Mouse (Mus musculus) neural tube, embryonic 11.5 days (tissue): Measurements from ENCODE around the gene Zfp367. TPM values are rescaled to one million over a fixed set of nuclear protein-coding genes. Genes with fewer than 3 reads are reported as not detected.

ENCODE experiments used
- ATAC-seq: fragments of 200-750 bp; cut with Nextera tagmentation; 2 replicates; pipeline ENCODE4 v1.8.0; 2017; ENCODE audit warnings: moderate number of reproducible peaks, mild to moderate bottlenecking, moderate TSS enrichment, moderate library complexity; ENCODE audit not compliant: insufficient read depth, low FRiP score, low TSS enrichment
- DNase-seq: peaks from one replicate; pipeline ENCODE4 v3.0.0-alpha.2; 2015; ENCODE audit warnings: low spot score
- H3K27ac ChIP-seq: fragments of 300-500 bp; sonication (generic); 2 replicates; pipeline ENCODE4 v1.5.1; 2014; ENCODE audit warnings: low read depth, mild to moderate bottlenecking, low read length
- H3K27me3 ChIP-seq: fragments of 300-500 bp; sonication (generic); 2 replicates; pipeline ENCODE4 v1.6.1; 2014; ENCODE audit warnings: mild to moderate bottlenecking, low read length, mixed read lengths; ENCODE audit not compliant: control insufficient read depth, insufficient read depth
- H3K36me3 ChIP-seq: fragments of 300-500 bp; sonication (generic); 2 replicates; pipeline ENCODE4 v1.6.1; 2014; ENCODE audit warnings: mild to moderate bottlenecking, low read length, moderate library complexity, mixed read lengths; ENCODE audit not compliant: control insufficient read depth, insufficient read depth
- H3K4me1 ChIP-seq: fragments of 300-500 bp; sonication (generic); 2 replicates; pipeline ENCODE4 v1.6.1; 2014; ENCODE audit warnings: low read length, mixed read lengths; ENCODE audit not compliant: control insufficient read depth, insufficient read depth
- H3K4me2 ChIP-seq: fragments of 300-500 bp; sonication (generic); 2 replicates; pipeline ENCODE4 v1.6.1; 2014; ENCODE audit warnings: low read depth, mild to moderate bottlenecking, moderate library complexity
- H3K4me3 ChIP-seq: fragments of 300-500 bp; sonication (generic); 2 replicates; pipeline ENCODE4 v1.5.1; 2014; ENCODE audit warnings: low read depth, low read length
- H3K9ac ChIP-seq: fragments of 300-500 bp; sonication (generic); 2 replicates; pipeline ENCODE4 v1.6.1; 2014; ENCODE audit warnings: mild to moderate bottlenecking, low read length
- H3K9me3 ChIP-seq: fragments of 300-500 bp; sonication (generic); 2 replicates; pipeline ENCODE4 v1.6.1; 2016; ENCODE audit warnings: low read length; ENCODE audit not compliant: control insufficient read depth
- WGBS: fragments of 180-500 bp; shearing (Covaris S2); extraction: QIAGEN DNeasy Blood & Tissue Kit; methylation state at CpG from one replicate; pipeline ENCODE4 v1.1.7; 2014; 5-methylcytosine and 5-hydroxymethylcytosine counted together
- polyA plus RNA-seq: library from polyadenylated mRNA; unstranded; fragments of >200 nt; fragmentation: Nextera tagmentation; extraction: Ambion mirVana; gene quantifications from 2 replicates; pipeline ENCODE4 v1.2.1, GENCODE M21; 2014

Zfp367 gene
- polyA plus RNA-seq, 1 experiment from 2014 or later, result 14.3 TPM

DNA sequence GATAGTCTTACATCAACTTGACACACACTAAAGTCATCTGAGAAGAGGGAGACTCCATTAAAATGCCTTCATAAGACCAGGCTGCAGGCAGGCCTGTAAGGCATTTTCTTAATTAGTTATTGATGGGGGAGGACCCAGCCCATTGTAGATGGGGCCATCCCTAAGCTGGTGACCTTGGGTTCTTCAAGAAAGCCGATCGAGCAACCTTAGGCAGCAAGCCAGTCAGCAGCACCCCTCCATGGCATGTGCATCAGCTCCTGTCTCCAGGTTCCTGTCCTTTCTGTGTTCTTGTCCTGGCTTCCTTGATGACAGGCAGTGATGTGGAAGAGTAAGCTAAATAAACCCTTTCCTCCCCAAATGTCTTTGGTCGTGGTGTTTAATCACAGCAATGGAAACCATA, 60.9 kb downstream of the Zfp367 start:
- H3K9me3 ChIP-seq, result no peaks in the 10 kb centered on the region
- H3K4me3 ChIP-seq, result no peak overlapping the region
- no peak overlapping the region for H3K4me2 ChIP-seq
- DNase-seq (no peak), ATAC-seq (no peak)
- H3K27ac ChIP-seq, result no peak overlapping the region
- H3K4me1 ChIP-seq, result no peaks in the 10 kb centered on the region
- 79% methylated on average over 3 of the region's 3 CpGs for WGBS
- no peaks in the 10 kb centered on the region for H3K27me3 ChIP-seq
- no peak overlapping the region for H3K9ac ChIP-seq
- H3K36me3 ChIP-seq, result no peaks in the 10 kb centered on the region

DNA sequence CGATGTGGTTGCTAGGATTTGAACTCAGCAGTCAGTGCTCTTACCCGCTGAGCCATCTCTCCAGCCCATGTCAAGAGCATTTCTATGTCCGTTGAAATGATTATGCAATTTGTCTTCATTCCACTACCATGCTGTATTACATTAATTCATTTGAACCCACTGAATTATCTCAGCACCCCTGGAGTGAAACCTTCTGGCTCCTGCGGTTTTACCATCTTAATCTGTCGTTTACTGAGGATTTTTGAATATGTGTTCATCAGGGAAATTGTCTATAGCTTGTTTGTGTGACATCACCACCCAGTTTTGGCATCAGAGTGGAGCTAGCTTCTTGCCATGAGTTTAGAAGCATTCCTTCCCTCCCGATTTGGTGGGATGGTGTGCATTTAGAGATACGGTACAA, 62.0 kb downstream of the Zfp367 start:
- Histone ChIP-seq H3K9me3 (no peaks in the 10 kb centered on the region), H3K4me3 (no peak overlapping the region), H3K4me1 (no peaks in the 10 kb centered on the region), H3K27ac (no peak overlapping the region), H3K4me2 (no peak overlapping the region), H3K9ac (no peak overlapping the region), H3K36me3 (no peaks in the 10 kb centered on the region), H3K27me3 (no peaks in the 10 kb centered on the region)
- ATAC-seq (no peak), DNase-seq (no peak)
- 71% methylated on average over 7 of the region's 7 CpGs for WGBS

DNA sequence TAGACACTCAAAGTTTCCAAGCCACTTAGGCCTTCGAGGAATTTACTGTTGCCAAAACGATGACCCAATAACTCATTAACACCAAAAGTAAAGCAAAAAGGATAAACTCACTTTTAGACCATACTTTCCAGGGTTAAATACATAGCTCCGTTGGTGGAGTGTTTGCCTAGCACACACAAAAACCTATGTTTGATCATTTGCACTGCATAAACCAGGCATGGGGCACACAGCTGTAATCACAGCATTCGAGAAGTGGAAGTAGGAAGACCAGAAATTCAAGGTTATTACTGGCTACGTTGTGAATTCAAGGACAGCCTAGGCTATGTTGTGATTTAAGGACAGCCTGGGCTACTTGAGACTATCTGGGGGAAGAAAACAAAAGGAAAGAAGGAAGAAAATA, 62.7 kb downstream of the Zfp367 start:
- ATAC-seq, result no peak
- no peak overlapping the region for H3K4me3 ChIP-seq
- H3K9me3 ChIP-seq, result no peaks in the 10 kb centered on the region
- WGBS, result 84% methylated on average over 5 of the region's 5 CpGs
- H3K27ac ChIP-seq, result no peak overlapping the region
- H3K36me3 ChIP-seq, result no peaks in the 10 kb centered on the region
- no peak overlapping the region for H3K9ac ChIP-seq
- H3K27me3 ChIP-seq, result no peaks in the 10 kb centered on the region
- DNase-seq, result no peak
- no peak overlapping the region for H3K4me2 ChIP-seq
- no peaks in the 10 kb centered on the region for H3K4me1 ChIP-seq

DNA sequence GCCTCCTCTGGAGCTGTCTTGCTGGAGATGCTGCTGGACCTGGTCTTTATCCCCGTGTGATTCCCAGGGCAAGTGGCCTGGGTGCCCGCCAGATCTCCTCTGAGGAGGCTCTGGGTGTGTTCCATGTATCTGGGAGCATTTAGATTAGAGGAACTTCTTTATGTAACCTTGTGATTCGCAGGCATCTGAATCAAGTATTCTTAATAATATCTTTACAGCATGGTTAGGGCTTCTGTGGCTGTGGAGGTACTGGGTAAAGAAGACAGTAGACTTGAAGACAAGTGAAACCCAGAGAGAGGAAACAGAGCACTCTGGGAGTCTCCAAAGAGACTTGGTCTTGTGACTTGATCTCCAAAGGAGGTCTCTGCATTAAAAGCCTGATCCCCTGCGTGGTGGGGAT, 63.9 kb downstream of the Zfp367 start, which contains the start of gene Hsd17b3:
Gene Hsd17b3 (minus strand): TSS at position 101 of the 400 bp plus-strand sequence.
- Histone ChIP-seq H3K27ac (no peak within 1 kb of the TSS), H3K4me1 (no peaks in the 10 kb centered on the region), H3K9me3 (no peaks in the 10 kb centered on the region), H3K4me3 (no peak within 1 kb of the TSS), H3K9ac (no peak within 1 kb of the TSS), H3K27me3 (no peaks in the 10 kb centered on the region), H3K36me3 (no peaks in the 10 kb centered on the region), H3K4me2 (no peak within 1 kb of the TSS)
- ATAC-seq, result no peak
- WGBS, result 80% methylated on average over 4 of the region's 4 CpGs
- DNase-seq, result no peak

DNA sequence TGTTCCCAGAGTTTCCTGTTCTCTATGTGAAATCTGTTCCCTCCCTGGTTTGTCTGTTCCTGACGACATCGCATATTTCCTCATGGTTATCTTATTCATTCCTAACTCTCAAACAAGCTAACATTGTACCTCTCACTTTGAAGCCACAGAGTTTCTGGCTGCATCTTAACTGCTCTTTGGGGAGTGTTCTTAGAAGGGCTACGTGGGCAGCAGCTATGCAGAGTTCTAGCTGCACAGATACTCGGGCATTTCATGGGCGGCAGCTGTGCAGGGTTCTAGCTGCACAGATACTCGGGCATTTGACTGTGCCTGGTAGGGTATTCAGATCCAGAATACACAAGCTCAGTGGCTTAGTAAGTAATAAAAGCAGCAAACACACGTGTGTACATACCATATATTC, 64.9 kb downstream of the Zfp367 start:
- H3K36me3 ChIP-seq, result no peaks in the 10 kb centered on the region
- H3K4me3 ChIP-seq, result no peak overlapping the region
- DNase-seq (no peak), ATAC-seq (no peak)
- no peaks in the 10 kb centered on the region for H3K4me1 ChIP-seq
- no peak overlapping the region for H3K27ac ChIP-seq
- H3K9me3 ChIP-seq, result no peaks in the 10 kb centered on the region
- H3K27me3 ChIP-seq, result no peaks in the 10 kb centered on the region
- H3K4me2 ChIP-seq, result no peak overlapping the region
- H3K9ac ChIP-seq, result no peak overlapping the region
- WGBS, result 85% methylated on average over 7 of the region's 7 CpGs

DNA sequence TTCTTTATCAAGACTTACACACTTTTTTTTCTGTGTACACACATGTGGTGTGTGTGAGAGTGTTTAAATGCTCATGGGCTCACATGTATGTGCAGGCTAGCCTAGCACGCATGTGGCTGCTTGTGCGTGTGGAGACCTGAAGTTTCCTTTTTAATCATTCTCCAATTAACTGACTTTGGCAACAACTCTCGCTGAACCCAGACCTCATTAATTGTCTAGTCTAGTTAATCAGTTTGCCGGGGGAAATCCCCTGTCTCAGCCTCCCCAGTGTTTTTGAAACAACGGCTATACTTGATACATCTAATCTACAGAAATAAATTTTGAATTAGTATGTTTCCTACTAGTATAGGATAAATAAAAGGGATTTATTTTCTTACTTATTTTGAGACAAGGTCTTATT, 67.0 kb downstream of the Zfp367 start:
- H3K36me3 ChIP-seq, result no peaks in the 10 kb centered on the region
- ATAC-seq, result no peak
- 0 out of 2 replicates have a peak, but pooled peaks cover 7% of the 10 kb centered on the region for H3K4me1 ChIP-seq
- no peaks in the 10 kb centered on the region for H3K27me3 ChIP-seq
- DNase-seq, result no peak
- no peak overlapping the region for H3K27ac ChIP-seq
- no peaks in the 10 kb centered on the region for H3K9me3 ChIP-seq
- H3K9ac ChIP-seq, result no peak overlapping the region
- no peak overlapping the region for H3K4me2 ChIP-seq
- H3K4me3 ChIP-seq, result no peak overlapping the region
- 94% methylated on average over 5 of the region's 5 CpGs for WGBS

DNA sequence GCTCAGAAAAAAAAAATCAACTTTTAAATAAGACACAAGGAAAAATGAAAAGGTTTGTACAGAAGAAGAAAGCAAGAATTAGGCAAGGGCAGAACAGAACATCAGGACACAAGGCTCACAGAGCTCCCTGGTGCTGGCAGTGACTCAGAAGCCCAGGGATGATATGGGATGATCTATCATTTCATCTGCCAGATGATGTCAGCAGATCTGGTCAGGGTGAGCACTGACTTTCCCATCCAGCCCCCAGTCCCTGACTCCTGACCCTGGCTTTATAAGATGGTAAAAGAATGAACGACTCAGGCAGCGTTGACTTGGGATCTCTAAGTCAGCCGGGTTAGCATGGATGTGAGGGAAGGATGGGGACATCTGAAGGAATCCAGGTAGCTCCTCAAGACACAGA, 69.7 kb downstream of the Zfp367 start:
- DNase-seq, result no peak
- no peaks in the 10 kb centered on the region for H3K9me3 ChIP-seq
- H3K36me3 ChIP-seq, result no peaks in the 10 kb centered on the region
- no peak overlapping the region for H3K4me2 ChIP-seq
- no peak for ATAC-seq
- H3K27ac ChIP-seq, result no peak overlapping the region
- no peak overlapping the region for H3K4me3 ChIP-seq
- H3K4me1 ChIP-seq, result 0 out of 2 replicates have a peak, but pooled peaks cover 7% of the 10 kb centered on the region
- H3K27me3 ChIP-seq, result no peaks in the 10 kb centered on the region
- 88% methylated on average over 3 of the region's 3 CpGs for WGBS
- no peak overlapping the region for H3K9ac ChIP-seq

Other genes starting within 250 kb of the Zfp367 start
- gene Hsd17b3, start 64.0 kb downstream of the Zfp367 start, polyA plus RNA-seq, result not detected in 2 replicates
- gene Slc35d2, start 23.8 kb downstream of the Zfp367 start, polyA plus RNA-seq, result 3.8 and 7.4 TPM in 2 replicates
- 33.4 and 36.6 TPM in 2 replicates for gene Habp4, start 8.6 kb upstream of the Zfp367 start, polyA plus RNA-seq
- 13.4 and 16.0 TPM in 2 replicates for gene Cdc14b, start 122.1 kb upstream of the Zfp367 start, polyA plus RNA-seq
- gene Aaed1, start 159.5 kb upstream of the Zfp367 start, polyA plus RNA-seq, result 20.0 and 22.9 TPM in 2 replicates
- 148 and 169 TPM in 2 replicates for gene Ctsl, start 217.7 kb upstream of the Zfp367 start, polyA plus RNA-seq